Mouse (Mus musculus) intestine, postnatal 0 days (tissue): ENCODE results near the gene Stx7. TPM values are rescaled to one million over a fixed set of nuclear protein-coding genes. Genes with fewer than 3 reads are reported as not detected.
"Not testable (repeated sequence)": the region's sequence is repeated elsewhere in the genome, so short reads cannot be mapped to it uniquely, and the experiment has no call there.

Source experiments
- ATAC-seq: fragments of 200-750 bp; cut with Nextera tagmentation; 2 replicates; pipeline ENCODE4 v1.8.0; 2017; ENCODE audit warnings: mild to moderate bottlenecking, moderate TSS enrichment, moderate library complexity
- H3K27ac ChIP-seq: fragments of 300-500 bp; sonication (generic); 2 replicates; pipeline ENCODE4 v1.5.1; 2014; ENCODE audit warnings: mild to moderate bottlenecking, low read depth, low read length, moderate library complexity
- H3K27me3 ChIP-seq: fragments of 300-500 bp; sonication (generic); replicated peaks from 2 replicates; pipeline ENCODE4 v1.6.1; 2014; ENCODE audit warnings: low read length, mixed read lengths; ENCODE audit not compliant: control insufficient read depth, insufficient read depth
- H3K36me3 ChIP-seq: fragments of 300-500 bp; sonication (generic); 2 replicates; pipeline ENCODE4 v1.6.1; 2014; ENCODE audit warnings: mild to moderate bottlenecking, moderate library complexity; ENCODE audit not compliant: control insufficient read depth, insufficient read depth
- H3K4me1 ChIP-seq: fragments of 300-500 bp; sonication (generic); replicated peaks from 2 replicates; pipeline ENCODE4 v1.6.1; 2014; ENCODE audit warnings: antibody characterized with exemption, low read length, mixed read lengths; ENCODE audit not compliant: control insufficient read depth, insufficient read depth
- H3K4me2 ChIP-seq: fragments of 300-500 bp; sonication (generic); replicated peaks from 2 replicates; pipeline ENCODE4 v1.6.1; 2014; ENCODE audit warnings: low read depth, mild to moderate bottlenecking, moderate library complexity
- H3K4me3 ChIP-seq: fragments of 300-500 bp; sonication (generic); 2 replicates; pipeline ENCODE4 v1.5.1; 2014; ENCODE audit warnings: low read depth, low read length
- H3K9ac ChIP-seq: fragments of 300-500 bp; sonication (generic); 2 replicates; pipeline ENCODE4 v1.6.1; 2014; ENCODE audit warnings: mild to moderate bottlenecking, low read depth, low read length
- H3K9me3 ChIP-seq: fragments of 300-500 bp; sonication (generic); 2 replicates; pipeline ENCODE4 v1.6.1; 2016; ENCODE audit warnings: mixed run types; ENCODE audit not compliant: control insufficient read depth
- CTCF ChIP-seq: sonication (generic); IDR thresholded peaks from 2 replicates; pipeline ENCODE4 v1.5.1; 2016; ENCODE audit warnings: low read depth, mild to moderate bottlenecking, control low read depth, antibody characterized with exemption, moderate library complexity
- WGBS: fragments of 180-500 bp; shearing (Covaris S2); extraction: QIAGEN DNeasy Blood & Tissue Kit; methylation state at CpG from one replicate; pipeline ENCODE4 v1.1.7; 2014; 5-methylcytosine and 5-hydroxymethylcytosine counted together
- polyA plus RNA-seq: library from polyadenylated mRNA; unstranded; fragments of >200 nt; fragmentation: Nextera tagmentation; extraction: Ambion mirVana; gene quantifications from 2 replicates; pipeline ENCODE4 v1.2.1, GENCODE M21; 2015

Stx7 gene
- 171 and 189 TPM in 2 replicates for polyA plus RNA-seq

- H3K9ac ChIP-seq = peak within 1 kb of the TSS; percentile 83
- H3K4me2 ChIP-seq = peak within 1 kb of the TSS; percentile 68
- H3K9me3 ChIP-seq = no peaks in the 10 kb centered on the region
- peak within 1 kb of the TSS; percentile 82 for H3K4me3 ChIP-seq
- whole genome bisulfite sequencing = 0% methylated on average over 42 of the region's 45 CpGs
- no peak for TF ChIP-seq CTCF
- peaks cover 6% of the 10 kb centered on the region; the same call in 1 of the 2 replicates for H3K36me3 ChIP-seq
- peak within 1 kb of the TSS; percentile 91 for H3K27ac ChIP-seq
- no peaks in the 10 kb centered on the region for H3K27me3 ChIP-seq
- peaks cover 6% of the 10 kb centered on the region for H3K4me1 ChIP-seq
- ATAC-seq = peak; percentile 91
Measured at GRCm38 (mm10) chr10:24149135-24149781, at the start of gene Stx7. TSS of gene Stx7 (plus strand) at chr10:24149302.

- not testable (repeated sequence) for H3K4me2 ChIP-seq, H3K4me3 ChIP-seq, H3K27ac ChIP-seq, H3K4me1 ChIP-seq, H3K9ac ChIP-seq, H3K36me3 ChIP-seq, H3K27me3 ChIP-seq, H3K9me3 ChIP-seq, ATAC-seq
- WGBS = 88% methylated on average over 1 of the region's 3 CpGs
Measured at GRCm38 (mm10) chr10:24101812-24102211, 47.3 kb upstream of the Stx7 start, which contains the start of gene Taar8c. TSS of gene Taar8c (minus strand) at chr10:24101912.

- H3K9me3 ChIP-seq, ATAC-seq, H3K4me1 ChIP-seq, H3K27ac ChIP-seq, H3K27me3 ChIP-seq, H3K4me2 ChIP-seq, H3K9ac ChIP-seq, H3K4me3 ChIP-seq, H3K36me3 ChIP-seq: not testable (repeated sequence)
- WGBS = 4% methylated on average over 1 of the region's 1 CpGs
Measured at GRCm38 (mm10) chr10:24103299-24103698, 45.8 kb upstream of the Stx7 start.

GRCm38 (mm10) chr10:24107747-24108146, 41.4 kb upstream of the Stx7 start:
- no peaks in the 10 kb centered on the region for H3K27me3 ChIP-seq
- H3K27ac ChIP-seq = no peak overlapping the region
- H3K4me3 ChIP-seq = no peak overlapping the region
- no peaks in the 10 kb centered on the region for H3K9me3 ChIP-seq
- H3K4me2 ChIP-seq = no peak overlapping the region
- ATAC-seq = no peak
- 0 out of 2 replicates have a peak, but pooled peaks cover 3% of the 10 kb centered on the region for H3K4me1 ChIP-seq
- no peaks in the 10 kb centered on the region for H3K36me3 ChIP-seq
- no peak overlapping the region for H3K9ac ChIP-seq
- 36% methylated on average over 5 of the region's 5 CpGs for WGBS
- no peak for TF ChIP-seq CTCF

- 36% methylated on average over 3 of the region's 3 CpGs for WGBS
- H3K9ac ChIP-seq = no peak overlapping the region
- TF ChIP-seq CTCF = no peak
- 0 out of 2 replicates have a peak, but pooled peaks cover 3% of the 10 kb centered on the region for H3K4me1 ChIP-seq
- ATAC-seq = peak; percentile 87
- no peaks in the 10 kb centered on the region for H3K36me3 ChIP-seq
- no peaks in the 10 kb centered on the region for H3K27me3 ChIP-seq
- peak overlapping the region; percentile 80 for H3K27ac ChIP-seq
- H3K4me3 ChIP-seq = no peak overlapping the region
- no peaks in the 10 kb centered on the region for H3K9me3 ChIP-seq
- peak overlapping the region; percentile 24; the same call in 1 of the 2 replicates for H3K4me2 ChIP-seq
Measured at GRCm38 (mm10) chr10:24108236-24108635, 40.9 kb upstream of the Stx7 start.

GRCm38 (mm10) chr10:24109434-24109833, 39.7 kb upstream of the Stx7 start, which contains the start of gene Taar9:
TSS of gene Taar9 (minus strand) at chr10:24109534.
- H3K27me3 ChIP-seq, H3K4me1 ChIP-seq, ATAC-seq, H3K36me3 ChIP-seq, H3K9me3 ChIP-seq, H3K9ac ChIP-seq, H3K4me3 ChIP-seq: not testable (repeated sequence)
- Histone ChIP-seq H3K4me2 (peak within 1 kb of the TSS; percentile 24; the same call in 1 of the 2 replicates), H3K27ac (peak within 1 kb of the TSS; percentile 80)
- 82% methylated on average over 8 of the region's 8 CpGs for WGBS
